Mouse (Mus musculus): ENCODE measurements around the gene Fscn1.

Fscn1 gene

DNA sequence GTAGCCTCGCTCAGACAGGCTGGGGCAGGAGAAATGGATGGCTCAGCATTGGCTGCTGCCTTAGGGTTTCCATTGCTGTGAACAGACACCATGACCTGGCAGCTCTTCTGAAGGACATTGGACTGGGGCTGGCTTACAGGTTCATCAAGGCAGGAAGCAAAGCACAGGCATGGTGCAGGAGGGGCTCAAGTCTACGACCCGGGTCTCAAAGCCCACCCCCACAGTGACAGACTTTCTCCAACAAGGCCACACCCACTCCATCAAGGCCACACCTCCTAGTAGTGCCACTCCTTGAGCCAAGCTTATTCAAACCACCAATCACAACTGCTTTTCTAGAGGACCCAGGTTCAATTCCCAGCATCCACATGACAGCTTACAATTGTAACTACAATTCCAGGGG, 13.8 kb downstream of the Fscn1 start:
- no peak for DNase-seq (ENCODE audit: low read depth, low spot score)

DNA sequence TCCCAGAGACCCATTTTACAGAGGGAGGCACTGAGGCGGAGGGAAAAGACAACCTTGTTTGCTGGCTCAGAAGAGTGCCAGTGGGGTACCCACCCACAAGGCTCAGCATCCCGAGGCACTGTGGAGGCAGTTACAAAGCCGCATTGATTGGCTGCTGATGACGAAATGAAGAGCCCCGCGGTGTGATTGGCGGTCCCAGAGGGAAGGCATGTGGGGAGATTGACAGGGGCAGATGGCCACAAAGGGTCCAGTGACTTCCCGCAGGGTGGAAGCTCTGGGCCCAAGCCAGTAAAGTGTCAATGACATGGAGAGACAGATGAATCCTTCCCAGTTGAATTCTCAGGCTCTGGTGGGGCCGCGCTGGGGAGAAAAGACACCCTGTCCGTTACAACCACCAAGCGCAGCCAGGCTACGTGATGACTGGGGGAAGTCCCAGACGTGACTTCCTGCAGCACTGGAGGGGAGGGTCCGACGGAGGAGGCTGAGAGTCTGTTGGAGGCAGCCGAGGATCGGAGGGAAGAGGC, 14.5 kb downstream of the Fscn1 start:
- peak; percentile 50 for DNase-seq (ENCODE audit: low read depth, low spot score)

DNA sequence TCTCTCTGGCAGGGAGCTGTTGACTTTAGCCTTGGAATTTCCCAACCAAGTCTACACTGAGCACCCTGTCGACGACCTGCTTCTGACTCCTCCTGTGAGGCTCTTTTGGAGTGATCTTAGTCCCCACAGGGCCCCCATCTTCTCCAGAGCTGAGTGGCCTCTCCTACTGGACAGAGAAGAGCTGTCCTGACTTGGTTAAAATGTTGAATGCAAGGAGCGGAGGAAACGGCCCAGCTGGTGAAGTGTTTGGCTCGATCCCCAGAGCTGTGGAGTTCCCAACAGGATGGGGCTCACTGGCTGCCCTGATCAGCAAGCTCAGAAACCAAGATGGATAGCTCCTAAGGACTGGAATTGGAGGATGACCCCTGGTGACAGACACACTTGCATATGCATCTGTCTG, 16.4 kb downstream of the Fscn1 start:
- no peak for DNase-seq (ENCODE audit: low read depth, low spot score)

DNA sequence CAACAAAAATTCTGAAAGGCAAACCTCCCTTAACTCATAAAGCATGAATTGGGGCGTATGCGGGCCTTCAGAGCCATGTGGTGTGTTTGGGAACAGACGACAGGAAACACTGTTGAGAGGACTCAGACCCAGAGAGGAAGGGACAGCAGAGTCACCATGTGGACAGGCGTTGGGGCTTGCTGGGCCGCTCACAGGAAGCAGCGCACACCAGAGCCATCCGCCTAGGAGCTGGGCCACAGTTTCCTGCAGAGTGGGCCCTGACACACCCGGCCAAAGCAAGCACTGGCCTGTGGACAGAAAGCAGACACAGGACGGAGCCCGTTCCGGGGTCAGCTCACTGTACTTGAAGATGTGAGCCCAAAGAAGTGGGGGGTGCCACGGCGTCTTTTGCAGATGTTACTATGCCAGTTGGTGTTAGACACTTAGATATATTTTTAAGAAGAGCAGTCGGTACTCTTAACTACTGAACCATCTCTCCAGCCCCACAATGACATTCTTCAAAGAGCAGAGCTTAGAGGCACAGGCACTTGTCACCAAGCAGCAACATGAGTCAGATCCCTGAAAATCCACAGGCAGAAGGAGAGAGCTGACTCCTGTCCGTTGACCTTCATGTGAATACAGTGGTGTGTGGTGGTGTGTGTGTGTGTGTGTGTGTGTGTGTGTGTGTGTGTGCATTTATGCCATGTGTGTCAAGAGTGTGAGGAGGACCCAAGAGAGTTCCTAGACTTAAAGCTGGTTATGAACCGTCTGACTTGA, 22.1 kb downstream of the Fscn1 start:
- no peak for DNase-seq (ENCODE audit: low read depth, low spot score)

DNA sequence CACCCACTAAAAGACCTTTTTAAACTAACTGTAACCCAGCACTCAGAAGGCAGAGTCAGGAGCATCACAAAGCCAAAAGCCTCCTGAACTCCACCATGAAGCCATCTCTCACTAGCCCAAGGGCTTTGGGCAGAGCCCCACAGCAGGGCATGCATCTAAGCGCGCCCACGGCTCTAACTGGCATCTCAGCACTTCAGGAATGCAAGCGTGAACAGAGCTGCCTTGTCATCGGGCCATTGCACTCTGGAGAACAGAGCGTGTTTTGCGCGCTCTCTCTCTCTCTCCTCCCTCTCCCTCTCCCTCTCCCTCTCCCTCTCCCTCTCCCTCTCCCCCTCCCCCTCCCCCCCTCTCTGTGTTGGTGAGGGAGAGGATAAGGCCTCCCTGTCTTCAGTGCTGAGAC, 23.0 kb downstream of the Fscn1 start:
- DNase-seq (ENCODE audit: low read depth, low spot score): no peak

DNA sequence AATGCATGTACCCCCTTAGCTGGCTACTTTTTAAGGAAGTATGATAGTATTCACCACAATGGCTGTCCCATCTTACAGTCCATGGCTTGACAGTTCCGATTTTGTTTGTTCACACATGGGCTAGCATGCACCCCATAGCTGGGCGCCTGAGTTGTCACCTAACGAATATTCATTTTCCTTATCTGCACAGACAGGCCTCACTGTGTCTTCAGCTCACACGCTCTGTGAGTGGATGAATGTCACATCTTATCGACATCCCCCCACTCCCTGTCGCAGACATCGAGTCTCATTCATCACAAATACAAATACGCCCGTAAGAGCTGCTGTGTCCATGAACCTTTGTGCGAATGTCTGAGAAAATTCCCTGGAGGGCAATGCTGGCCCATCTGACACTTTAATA, 24.1 kb downstream of the Fscn1 start:
- DNase-seq (ENCODE audit: low read depth, low spot score): no peak

DNA sequence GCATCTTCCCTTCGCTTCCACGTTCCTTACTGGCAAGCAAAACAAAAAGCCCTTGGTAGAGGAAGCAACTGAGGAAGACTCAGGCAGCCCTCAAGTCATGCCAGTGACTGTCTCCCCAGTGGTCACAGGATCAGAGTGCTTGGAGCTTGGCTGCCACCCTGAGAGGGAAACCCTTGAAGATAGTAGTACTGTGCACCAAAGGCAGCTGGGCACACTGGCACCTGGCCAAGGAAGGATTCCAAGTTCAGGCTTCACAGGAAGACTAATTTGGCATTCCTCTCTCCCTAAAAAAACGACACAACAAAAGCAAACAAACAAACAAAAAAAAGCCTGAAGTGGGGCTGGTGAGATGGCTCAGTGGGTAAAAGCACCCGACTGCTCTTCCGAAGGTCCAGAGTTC, 28.4 kb downstream of the Fscn1 start:
- DNase-seq (ENCODE audit: low read depth, low spot score): no peak

DNA sequence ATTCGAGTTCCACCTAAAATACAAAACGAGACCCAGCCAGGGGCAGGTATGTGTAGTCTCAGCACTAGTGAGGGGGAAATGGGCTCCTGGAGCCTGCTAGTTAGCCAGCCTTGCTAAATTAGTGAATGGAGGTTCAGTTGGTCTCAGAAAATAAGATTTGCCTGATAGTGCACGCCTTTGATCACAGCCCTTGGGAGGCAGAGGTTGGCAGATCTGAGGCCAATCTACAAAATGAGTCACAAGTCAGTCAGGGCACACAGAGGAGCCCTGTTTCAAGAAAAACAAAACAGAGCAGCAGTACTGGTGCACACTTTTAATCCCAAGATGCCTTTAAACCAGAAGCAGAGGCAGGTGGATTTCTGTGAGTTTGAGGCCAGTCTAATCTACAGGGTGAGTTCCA, 29.0 kb downstream of the Fscn1 start:
- DNase-seq (ENCODE audit: low read depth, low spot score): no peak

DNA sequence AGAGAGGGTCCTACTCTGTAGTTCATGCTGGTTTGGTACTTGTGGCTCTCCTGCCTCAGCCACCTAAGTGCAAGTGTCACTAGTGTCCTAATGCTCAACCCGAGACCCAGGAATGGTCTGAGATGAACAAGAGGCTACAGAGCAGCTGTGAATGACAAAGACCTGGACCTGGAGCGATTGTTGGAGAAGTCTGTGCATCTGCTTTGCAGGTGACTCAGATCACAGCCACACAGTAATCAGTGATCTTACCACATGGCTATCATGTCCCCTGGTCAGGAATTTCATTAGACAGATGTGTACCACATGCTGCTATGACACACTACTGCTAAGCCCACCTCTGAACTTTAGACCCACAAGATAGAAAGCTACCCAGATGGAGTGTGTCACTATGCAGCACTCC, 34.6 kb downstream of the Fscn1 start:
- no peak for DNase-seq (ENCODE audit: low read depth, low spot score)

DNA sequence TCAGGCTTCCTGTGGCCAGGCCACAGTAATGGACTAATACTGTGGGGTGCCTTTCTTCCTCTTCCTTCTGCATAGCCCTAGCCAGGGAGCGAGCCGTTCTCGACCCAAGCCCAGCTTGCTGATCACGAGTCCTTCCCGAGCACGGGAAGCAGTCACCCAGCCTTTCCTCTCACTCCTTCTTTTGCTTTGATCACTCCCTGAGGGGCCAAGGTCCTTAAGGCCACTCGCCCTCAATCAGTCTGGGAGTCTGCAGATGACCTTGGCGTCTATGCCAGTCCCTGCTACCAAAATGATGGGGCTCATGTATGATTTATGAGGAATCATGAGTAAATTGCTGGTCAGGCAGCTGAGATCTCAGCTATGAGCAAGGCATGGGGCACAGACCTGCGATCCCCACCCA, 37.4 kb downstream of the Fscn1 start:
- DNase-seq (ENCODE audit: low read depth, low spot score): no peak

DNA sequence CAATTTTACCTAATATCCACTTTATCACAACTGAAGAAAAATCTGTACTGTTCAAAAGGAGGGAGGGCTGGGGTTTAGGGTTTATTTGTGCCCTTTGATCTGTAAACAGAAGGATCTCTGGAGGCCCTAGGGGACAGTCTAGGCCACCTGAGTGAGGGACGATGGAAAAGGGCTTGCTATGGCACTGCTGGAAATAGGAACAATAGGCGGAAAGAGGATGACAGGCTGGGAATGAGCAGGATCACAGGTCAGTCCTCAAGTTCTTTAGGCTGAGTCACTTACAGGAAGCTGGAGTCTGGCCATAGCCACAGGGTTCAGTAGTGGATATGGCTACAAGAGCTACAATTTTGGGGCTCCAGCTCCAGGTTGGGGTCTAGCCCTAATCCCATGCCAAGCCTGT, 38.0 kb downstream of the Fscn1 start:
- no peak for DNase-seq (ENCODE audit: low read depth, low spot score)

DNA sequence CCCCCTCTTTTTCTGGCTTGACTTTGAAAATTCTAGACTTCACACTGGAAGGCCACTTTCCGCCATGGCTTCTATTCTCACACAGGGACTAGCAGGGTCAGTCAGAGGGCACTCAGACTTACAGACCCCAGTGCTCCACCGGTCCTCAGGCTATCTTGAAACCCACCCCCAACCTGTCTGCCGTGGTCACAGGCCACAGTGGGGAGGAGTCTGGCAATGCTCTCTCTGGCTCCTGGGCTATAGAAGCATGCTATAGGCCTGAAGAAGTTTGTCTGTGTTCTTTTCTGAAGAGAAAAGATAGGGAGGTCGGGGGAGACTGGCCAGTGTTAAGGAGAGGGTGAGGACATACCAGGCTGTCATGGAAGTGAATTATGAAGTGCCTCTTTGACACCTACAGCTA, 39.9 kb downstream of the Fscn1 start:
- no peak for DNase-seq (ENCODE audit: low read depth, low spot score)

DNA sequence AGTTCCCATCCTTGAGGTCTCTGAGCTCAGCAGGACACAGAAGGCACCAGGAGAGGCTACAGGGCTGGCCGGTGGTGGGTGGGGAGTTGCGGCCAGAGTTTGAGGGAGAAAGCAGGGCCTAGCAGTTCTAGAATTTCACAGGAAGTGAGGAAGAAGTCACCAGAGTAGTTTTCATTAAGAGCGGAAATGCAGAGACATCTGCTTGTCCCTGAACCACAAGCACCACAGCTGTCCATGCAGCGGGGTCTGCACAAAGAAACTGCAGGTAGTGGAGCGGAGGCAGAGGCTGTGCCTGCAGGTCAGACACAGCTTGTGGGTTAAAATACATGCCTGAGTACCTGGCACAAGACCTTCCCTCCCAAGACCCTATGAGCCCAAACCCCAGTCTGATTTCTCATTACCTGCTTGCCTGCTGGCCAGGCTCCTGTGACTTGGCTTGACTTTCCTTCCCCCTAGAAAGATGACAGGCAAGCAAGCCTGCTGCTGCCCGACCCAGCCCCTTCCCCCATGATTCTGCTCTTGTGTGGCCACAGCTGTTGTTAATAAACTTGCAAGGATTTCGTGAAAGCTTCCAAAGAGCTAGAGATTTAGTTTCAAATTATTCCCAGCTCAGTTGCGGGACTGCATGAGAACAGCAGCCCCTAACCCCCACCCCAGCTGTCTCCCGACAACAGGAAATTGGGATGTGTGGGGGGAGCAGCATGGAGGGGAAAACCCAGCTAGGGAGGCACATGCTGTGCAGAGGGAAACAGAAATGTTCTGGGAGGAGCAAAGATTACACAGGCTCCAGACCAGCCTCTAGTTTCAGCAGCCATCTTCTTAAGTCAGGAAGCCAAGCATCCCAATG, 40.7 kb downstream of the Fscn1 start:
- DNase-seq (ENCODE audit: low read depth, low spot score): no peak

DNA sequence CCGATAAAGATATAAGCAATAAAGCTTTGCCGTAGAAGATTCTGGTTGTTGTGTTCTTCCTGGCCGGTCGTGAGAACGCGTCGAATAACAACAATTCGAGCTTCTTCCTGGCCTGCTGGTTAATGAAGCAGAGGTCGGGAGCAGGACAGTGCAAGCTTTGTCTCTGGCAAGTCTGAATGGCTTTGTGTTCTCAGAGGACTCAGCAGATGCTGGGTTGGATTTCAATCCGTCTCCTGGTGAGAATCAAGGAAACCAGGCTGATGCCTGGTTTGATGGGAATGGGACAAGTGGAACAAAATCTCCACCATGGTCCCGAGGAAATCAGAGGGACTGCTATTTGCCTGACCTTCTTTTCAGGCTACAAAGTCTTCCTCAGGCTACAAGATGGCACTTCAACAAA, 49.2 kb downstream of the Fscn1 start:
- no peak for DNase-seq (ENCODE audit: low read depth, low spot score)

DNA sequence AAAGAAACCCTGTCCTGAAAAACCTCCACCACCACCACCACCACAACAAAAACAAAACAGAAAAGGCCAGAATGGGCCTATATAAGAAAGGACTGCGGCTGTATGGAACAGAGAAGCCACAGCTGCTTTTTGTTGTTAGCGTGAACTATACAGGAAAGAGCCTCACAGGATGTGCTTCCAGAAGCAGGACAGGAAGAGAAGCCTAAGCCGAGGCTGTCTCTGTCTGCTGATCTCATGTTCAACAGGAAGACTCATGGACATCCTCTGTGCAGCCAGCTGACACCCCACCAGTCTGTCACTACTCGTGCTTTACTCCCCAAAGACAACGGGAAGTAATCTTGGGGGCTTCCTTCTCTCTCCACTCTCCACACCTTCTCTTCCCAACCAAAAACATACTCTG, 57.3 kb downstream of the Fscn1 start:
- no peak for DNase-seq (ENCODE audit: low read depth, low spot score)

Measured in retina, postnatal 7 days (tissue).